Mouse (Mus musculus) c-Kit-positive CD71-negative TER-119-negative erythroid progenitor cells, embryonic 14.5 days (primary cell): Measurements from ENCODE around the gene Prok1.

ENCODE experiments used
- DNase-seq: peaks from one replicate; pipeline ENCODE4 v3.0.0-alpha.2; 2013; ENCODE audit warnings: low read depth

Prok1 gene

GRCm38 (mm10) chr3:107185597-107185996 is 53.9 kb downstream of the Prok1 start:
- DNase-seq: no peak

GRCm38 (mm10) chr3:107183178-107183577 is 56.3 kb downstream of the Prok1 start:
- no peak for DNase-seq
